Mouse (Mus musculus): Measurements from ENCODE around the gene Atg4d. TPM values are rescaled to one million over a fixed set of nuclear protein-coding genes. Genes with fewer than 3 reads are reported as not detected.
"Not testable (repeated sequence)": the region's sequence is repeated elsewhere in the genome, so short reads cannot be mapped to it uniquely, and the experiment has no call there.

The Atg4d gene
- polyA plus RNA-seq, 1 experiment = 93.2 TPM

DNA sequence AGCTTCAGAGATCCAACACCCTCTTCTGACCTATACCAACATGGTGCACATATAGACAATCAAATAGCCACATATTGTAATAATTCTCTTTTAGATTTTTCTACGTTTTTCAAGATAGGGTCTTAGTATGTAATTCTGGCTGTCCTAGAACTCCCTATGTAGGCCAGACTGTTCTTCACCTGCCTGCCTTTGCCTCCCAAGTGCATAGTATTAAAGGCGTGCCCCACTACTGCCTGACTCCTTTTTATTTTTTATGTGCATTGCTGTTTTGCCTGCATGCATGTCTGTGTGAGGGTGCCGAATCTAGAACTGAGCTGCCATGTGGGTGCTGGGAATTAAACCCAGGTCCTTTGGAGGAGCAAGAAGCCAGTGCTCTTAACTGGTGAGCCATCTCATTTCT lies 27.2 kb downstream of the Atg4d start:
- no peak for DNase-seq (ENCODE audit: low read depth, low spot score)
- WGBS = 85% methylated on average over 3 of the region's 3 CpGs

DNA sequence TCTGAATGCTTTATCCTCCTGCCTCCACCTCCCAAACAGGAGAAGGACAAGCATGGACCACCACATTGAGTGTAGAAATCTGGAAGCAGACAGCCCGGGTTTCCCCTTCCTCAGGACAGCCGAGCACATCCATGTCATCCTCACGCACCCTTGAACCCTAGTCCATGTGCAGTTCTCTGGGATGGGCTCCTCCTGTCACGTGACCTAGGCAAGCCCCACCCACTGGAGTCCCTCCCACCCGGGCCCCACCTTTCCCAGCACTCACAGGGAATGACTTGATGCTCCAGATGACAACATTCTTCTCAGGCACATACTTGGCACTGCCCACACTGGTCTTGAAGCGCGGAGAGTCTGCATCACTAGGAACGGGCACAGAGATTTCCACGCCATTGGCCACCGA lies 33.9 kb downstream of the Atg4d start:
- no peak for DNase-seq (ENCODE audit: low read depth, low spot score)
- WGBS = 82% methylated on average over 10 of the region's 10 CpGs

DNA sequence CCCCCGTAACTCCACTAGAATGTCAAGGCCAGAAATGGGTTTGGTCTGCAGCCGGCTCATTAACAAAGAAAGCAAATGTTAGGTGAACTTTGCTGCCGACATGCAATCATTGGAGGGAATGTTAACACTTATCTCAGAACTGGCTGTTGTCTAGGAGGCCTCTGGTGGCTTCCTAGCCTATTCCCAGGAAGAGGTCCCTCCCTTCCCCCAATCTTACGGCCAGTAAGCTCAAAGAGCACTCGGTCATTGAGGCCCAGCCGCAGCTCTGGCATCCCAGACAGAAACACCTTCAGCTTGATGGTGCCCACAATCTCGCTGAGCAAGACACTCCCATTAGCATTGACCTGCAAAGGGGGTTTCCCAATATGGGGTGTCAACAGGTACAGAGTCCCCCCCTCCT lies 40.0 kb downstream of the Atg4d start:
- WGBS = 78% methylated on average over 7 of the region's 7 CpGs
- DNase-seq (ENCODE audit: low read depth, low spot score) = no peak

DNA sequence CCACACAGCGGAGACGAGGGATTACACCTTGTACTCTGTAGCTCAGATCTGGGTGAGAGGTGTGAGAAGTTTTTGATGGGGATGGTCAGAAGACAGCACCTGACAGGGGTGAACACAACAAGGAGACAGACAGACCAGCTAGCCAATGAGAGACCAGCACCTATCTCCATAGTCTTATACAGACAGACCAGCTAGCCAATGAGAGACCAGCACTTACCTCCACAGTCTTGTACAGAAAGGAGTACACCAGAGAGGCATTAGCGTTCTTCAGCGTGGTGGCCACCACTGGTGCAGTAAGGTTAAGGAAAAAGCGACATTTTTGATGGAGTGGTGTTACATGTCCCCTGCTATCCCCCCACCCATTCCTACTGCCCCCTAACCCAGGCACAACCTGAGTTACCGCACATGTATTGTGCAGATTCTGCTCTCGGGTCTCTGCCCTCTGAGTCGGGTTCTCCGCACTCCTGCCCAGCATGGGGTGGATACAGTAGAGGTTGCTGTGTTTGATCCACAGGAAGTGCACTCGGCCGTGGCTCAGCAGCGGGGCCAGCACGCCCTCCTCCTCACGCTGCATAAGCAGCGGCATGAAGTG lies 44.2 kb downstream of the Atg4d start:
- WGBS = 65% methylated on average over 15 of the region's 15 CpGs
- no peak for DNase-seq (ENCODE audit: low read depth, low spot score)

DNA sequence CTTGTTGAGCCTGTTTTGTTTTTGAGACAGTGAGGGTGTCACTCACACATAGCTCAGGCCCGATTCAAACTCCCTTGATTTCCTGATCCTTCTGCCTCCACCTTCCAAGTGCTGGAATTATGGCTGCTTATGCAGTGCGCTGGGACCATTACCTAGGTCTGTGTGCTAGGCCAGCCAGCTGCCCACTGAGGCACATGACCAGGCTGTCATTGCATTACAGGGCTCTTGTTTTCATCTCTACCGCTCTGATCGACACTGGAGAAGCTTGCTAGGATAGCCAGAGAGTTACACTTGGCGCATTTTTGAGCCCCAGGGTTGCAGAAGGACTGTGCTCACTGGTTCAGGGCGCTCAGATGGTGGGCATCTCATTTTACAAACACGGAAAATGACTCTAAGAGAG lies 46.6 kb downstream of the Atg4d start:
- 13% methylated on average over 7 of the region's 7 CpGs for WGBS
- DNase-seq (ENCODE audit: low read depth, low spot score) = no peak

DNA sequence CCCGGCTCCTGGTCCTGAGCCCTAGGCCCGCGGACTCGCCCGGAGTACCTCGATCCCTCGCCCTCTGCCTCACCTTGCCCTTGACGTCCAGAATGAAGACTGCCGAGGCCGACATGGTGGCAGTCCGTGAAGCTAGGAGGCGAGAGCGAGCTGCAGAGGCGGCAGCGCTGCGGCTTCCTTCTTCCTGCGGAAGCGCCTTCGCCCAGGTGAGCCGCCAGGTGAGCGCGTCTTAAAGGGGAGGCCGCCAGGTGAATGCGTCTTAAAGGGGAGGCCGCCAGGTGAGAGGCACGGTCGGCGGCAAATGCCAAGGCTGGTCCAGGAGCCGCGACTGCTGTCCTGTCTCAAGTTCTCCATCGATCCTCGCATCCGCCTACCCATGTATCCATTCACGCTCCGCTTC lies 47.0 kb downstream of the Atg4d start, which contains the start of gene Ap1m2:
TSS of gene Ap1m2 (minus strand) at position 204 of the 400 bp plus-strand sequence.
- WGBS = 12% methylated on average over 35 of the region's 35 CpGs
- DNase-seq (ENCODE audit: low read depth, low spot score) = no peak

DNA sequence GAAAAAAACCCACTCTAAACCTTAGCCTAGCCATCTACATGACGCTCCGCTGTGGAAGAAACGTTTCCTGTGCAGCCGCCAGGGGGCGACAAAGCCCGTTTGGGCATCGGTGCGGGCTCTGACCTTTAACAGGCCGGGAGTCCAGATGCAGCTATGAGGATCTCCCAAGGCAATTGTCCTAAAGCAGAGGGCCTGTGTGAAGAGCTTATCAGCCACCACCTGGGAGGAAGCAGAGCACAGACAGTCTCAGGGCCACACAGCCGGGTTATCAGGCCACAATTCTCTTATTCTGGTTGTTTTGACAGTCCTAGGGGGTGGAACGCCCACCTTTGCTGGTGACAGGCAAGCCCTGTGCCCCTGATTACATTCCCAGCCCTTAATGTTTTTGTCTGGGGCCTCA lies 48.3 kb downstream of the Atg4d start:
- peak; percentile 67 for DNase-seq (ENCODE audit: low read depth, low spot score)
- 8% methylated on average over 11 of the region's 11 CpGs for WGBS

DNA sequence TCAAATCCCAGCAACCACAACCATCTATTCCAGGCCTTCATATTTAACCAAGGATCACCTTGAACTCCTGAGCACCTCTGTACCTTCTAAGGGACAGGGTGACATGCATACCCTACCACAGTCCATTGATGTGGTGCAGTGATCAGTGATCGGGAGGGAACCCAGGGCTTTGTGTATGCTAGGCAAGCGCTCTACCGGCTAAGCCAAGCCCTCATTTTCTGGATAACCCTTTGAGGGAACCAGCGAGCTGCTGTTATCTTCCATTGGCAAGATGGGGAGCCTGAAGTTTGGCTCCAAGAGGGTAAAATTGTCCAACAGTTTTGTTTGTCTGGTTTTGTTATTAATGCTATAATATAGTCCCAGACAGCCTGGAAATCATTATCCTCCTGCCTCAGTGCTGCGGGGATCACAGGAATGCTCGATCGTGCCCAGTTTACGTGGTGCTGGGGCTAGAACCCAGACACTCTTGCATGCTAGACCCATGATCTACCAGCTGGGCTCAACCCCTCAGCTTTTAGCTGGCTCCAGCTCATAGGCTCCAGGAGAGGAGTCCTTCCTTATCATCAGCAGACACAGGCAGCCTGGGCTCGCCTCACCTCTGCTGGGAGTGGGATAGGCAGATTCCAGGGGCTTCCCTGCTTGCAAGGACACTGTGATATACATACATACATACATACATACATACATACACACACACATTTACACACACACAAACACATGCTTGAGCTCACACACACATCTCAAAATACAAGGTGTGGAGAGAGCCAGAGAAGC lies 49.5 kb downstream of the Atg4d start:
- no peak for DNase-seq (ENCODE audit: low read depth, low spot score)
- WGBS = 95% methylated on average over 9 of the region's 9 CpGs

DNA sequence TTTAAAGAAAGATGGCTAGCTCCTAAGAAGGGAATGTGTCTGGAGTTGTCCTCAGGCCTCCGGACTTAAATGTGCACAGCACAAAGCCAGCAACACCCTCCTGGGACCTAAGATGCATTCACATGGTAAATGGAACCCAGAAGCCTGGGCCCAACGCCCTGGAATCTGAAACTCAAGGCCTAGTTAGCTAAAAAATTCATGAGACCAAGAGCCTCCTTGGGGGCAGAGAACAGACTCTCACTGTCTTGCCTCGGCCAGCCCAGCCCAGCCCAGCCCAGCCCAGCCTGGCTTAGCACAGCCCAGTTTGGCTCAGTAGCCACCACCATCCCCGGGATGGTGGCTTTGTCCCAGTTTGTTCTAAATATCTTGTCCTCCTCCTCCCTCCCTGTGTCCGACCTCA lies 50.3 kb downstream of the Atg4d start:
- no peak for DNase-seq (ENCODE audit: low read depth, low spot score)
- WGBS = 42% methylated on average over 5 of the region's 5 CpGs

DNA sequence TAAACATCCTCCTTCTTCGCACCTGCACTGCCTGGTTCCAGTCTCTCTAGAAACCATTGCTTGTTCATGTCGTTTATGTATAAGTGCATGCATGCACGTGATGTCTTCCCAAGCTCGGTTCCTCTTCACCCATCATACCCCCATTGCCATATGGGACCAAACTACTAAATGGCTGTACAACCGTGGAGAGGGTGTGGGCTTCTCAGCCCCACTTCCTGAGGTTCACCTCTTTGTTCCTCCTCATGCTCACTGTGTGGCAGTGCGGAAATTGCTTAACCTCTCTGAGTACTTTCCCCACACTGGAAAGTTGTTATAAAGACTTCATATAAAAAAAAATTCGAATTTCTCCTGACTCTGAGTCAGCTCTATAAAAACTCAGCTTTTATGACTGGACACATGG lies 51.6 kb downstream of the Atg4d start:
- 63% methylated on average over 7 of the region's 7 CpGs for WGBS
- no peak for DNase-seq (ENCODE audit: low read depth, low spot score)

DNA sequence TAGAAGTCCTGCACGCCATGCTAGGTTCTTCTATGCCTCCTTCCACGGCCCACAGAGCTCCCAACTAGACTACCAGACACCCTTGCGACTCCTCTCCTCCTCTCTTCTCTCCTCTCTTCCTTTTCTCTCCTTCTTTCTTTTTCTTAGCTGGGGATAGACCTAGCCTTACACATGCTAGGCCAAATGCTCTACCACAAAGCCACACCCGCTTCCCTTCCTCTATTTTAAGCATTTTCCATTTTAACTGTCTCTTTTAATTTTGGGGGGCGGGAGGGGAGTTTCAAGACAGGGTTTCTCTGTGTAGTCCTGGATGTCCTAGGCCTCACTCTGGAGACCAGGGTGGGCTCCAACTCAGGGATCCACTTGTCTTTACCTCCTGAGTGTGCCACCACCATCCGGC lies 53.7 kb downstream of the Atg4d start:
- no peak for DNase-seq (ENCODE audit: low read depth, low spot score)
- 89% methylated on average over 6 of the region's 6 CpGs for WGBS

DNA sequence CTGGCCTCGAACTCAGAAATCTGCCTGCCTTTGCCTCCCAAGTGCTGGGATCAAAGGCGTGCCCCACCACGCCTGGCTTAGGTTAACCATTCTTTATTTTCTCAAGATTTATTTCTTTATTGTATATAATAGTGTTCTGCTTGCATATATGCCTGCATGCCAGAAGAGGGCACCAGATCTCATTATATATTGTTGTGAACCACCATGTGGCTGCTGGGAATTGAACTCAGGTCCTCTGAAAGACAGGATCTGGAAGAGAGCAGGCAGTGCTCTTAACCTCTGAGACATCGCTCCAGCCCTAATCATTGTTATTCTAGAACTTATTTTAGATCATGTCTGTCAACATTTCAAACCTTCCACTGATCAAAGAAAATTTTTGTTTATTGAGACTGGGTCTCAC lies 54.4 kb downstream of the Atg4d start:
- DNase-seq (ENCODE audit: low read depth, low spot score) = no peak
- 77% methylated on average over 4 of the region's 4 CpGs for WGBS

DNA sequence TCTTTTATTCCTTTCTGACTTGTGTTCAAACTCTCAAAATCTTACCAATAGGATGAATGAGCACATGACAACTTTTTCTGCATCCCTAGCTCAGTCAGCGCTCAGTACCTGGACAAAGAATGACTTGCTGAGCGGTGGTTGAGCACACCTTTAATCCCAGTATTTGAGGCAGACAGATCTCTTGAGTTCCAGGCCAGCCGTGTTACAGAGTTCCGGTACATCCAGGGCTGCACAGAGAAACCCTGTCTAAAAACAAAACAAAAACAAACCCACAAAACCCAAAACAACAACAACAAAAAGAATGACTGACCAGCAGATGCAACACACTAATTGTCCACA lies 55.2 kb downstream of the Atg4d start:
- DNase-seq (ENCODE audit: low read depth, low spot score) = no peak
- WGBS = 16% methylated on average over 4 of the region's 4 CpGs

DNA sequence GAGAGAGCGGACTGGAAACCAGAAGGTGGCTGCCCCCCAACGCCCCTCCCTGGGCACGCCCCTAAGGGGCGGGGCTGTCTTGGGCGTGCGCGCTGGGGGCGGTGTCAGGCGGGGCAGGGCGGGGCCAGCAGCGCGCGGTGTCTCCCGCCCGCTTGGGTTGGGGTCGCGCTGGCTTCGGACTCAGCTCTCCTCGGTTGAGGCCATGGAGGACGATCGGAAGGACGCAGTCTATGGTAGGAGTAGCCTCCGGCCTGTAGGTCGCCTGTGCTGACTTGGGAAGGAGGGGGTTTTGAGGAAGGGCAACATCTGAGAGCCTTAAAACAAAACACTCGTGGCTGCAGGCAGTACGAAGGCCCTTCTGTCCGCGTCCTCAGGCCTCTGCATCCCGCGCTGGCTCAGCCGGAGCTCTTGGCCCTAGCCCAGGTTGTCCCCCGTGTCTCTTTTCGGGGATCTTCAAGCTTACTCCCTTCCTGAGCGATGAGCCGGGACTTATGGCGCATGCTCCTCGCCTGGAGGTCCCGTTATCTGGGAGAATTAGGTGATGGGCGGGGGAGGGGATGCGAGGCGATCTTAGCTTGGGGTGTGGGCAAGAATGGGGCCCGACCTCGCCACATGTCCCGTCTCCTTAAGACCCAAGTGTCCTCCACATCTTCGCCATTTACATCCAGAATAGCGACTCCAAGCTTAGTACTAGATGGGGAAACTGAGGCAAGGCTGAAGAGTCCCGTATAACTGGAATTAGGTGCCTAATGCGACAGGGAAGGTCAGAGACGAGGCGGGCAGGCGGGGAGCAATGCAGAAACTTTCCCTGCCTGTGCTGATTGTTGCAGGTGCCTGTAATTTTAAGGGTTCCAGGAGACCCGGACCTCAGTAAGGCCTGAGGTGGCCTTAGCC lies 55.8 kb downstream of the Atg4d start, which contains the start of gene Slc44a2:
TSS of gene Slc44a2 (plus strand) at position 80 of the 894 bp plus-strand sequence.
- WGBS = 5% methylated on average over 52 of the region's 52 CpGs

DNA sequence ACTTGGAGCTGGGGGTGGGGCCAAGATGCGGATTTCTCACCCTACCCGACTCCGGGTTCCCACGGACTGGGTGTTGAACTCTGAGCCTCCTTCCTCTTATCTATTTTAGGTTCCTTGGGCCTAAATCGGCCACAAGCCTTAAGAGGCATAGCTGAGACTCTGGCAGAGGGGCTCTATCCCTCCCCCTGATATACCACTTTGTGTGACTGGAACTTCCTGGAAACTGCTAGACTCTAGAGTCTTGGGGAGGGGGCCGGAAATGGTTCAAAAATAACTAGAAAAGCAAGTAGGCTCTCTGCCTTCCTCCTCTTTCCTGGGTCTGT lies 56.4 kb downstream of the Atg4d start:
- no peak for DNase-seq (ENCODE audit: low read depth, low spot score)
- WGBS = 11% methylated on average over 6 of the region's 6 CpGs

More for the DNA sequence above, 55.8 kb downstream of the Atg4d start, which contains the start of gene Slc44a2:
- DNase-seq (ENCODE audit: low read depth, low spot score) = no peak

DNA sequence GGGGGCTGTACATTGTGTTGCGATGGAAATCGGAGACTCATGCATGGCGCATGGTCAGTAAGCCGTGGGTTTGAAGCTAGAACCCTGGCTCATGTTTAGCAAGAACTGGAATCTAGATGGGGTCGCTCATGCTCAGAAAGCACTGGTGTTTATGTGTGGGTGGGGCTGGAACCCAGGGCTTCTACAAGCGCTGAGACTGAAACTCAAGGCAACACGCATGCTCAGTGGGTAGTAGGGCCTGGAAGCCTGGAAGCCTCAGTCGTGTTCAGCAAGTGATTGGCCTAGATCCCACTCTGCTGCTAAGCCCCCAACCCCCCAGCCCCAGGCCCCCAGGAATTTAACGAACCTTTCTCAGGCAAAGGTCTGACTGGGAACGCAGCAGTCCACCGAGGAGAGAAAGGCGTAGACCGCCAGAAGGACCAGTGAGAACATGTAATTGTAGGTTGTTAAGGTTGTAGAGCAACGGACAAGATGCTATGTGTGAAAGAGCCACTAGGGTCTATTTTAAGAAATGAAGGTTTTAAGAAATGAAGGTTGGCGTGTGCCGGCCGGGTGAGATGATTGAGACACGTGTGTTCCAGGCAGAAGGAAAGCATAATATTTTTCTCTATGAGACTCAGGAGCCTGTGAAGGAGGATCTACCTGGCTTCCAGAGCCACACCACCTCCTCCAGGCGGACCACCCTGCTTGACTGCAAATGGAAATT lies 57.3 kb downstream of the Atg4d start:
- DNase-seq (ENCODE audit: low read depth, low spot score) = no peak
- WGBS = 79% methylated on average over 19 of the region's 19 CpGs

DNA sequence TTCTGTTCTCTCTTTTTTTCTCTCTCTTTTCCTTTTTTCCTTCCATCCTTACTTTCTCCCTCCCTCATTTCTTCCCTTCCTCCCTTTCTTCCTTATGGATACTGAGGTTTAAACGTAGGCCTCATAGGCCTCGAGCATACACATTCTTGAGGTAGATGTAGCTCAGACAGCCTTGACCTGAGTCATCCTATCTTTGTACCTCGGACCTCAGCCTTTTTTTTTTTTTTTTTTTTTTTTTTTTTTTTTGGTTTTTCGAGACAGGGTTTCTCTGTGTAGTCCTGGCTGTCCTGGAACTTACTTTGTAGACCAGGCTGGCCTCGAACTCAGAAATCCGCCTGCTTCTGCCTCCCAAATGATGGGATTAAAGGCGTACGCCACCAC lies 57.8 kb downstream of the Atg4d start:
- not testable (repeated sequence) for DNase-seq (ENCODE audit: low read depth, low spot score)
- WGBS = 74% methylated on average over 8 of the region's 8 CpGs

DNA sequence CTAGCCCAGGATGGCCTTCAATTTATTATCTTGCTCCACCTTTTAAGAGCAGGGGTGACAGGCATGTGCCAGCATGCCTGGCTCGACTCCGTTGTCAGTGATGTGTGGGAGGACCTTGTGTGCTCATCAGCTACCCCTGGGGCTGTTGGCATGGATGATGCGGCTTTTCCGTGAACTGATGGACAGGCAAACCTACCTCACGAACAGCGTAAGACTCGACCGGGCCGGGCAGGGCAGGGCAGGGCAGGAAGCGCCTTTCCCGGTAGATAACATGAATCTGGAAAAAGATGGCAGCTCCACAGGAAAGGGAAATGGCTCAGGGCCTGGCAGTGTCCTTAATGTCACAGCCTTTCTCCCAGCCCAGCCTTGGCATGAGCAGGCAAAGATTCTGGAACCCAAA lies 59.2 kb downstream of the Atg4d start:
- no peak for DNase-seq (ENCODE audit: low read depth, low spot score)
- WGBS = 91% methylated on average over 11 of the region's 11 CpGs
